Mouse (Mus musculus): ENCODE measurements around the gene Mblac1.

GRCm38 (mm10) chr5:138199576-138199975 is 5.5 kb downstream of the Mblac1 start:
- TF ChIP-seq CTCF (conservative IDR thresholded peaks at IDR 0.05; ENCODE audit: low read length) (no peak), POU5F1 (IDR thresholded peaks at IDR 0.05; ENCODE audit: borderline replicate concordance, low read length) (no peak)
